Mouse (Mus musculus) skeletal muscle tissue, adult 2 months (tissue): ENCODE results near the gene Rab11fip3.
A peak's percentile ranks its signal among the peaks of the same experiment; 100 is the strongest.

Experiments
- DNase-seq: peaks from one replicate; pipeline ENCODE4 v3.0.0-alpha.2; 2012; ENCODE audit warnings: low read depth, low spot score

Rab11fip3 gene

GRCm38 (mm10) chr17:26087059-26087564, 17.8 kb upstream of the Rab11fip3 start:
- DNase-seq = no peak

- DNase-seq = no peak
Observed at GRCm38 (mm10) chr17:26080867-26081266, 11.5 kb upstream of the Rab11fip3 start.

- DNase-seq = no peak
Observed at GRCm38 (mm10) chr17:26078851-26079250, 9.5 kb upstream of the Rab11fip3 start.

GRCm38 (mm10) chr17:26075246-26075645, 5.9 kb upstream of the Rab11fip3 start:
- DNase-seq = no peak

- no peak for DNase-seq
Observed at GRCm38 (mm10) chr17:26070136-26070535, 781 bp upstream of the Rab11fip3 start.

GRCm38 (mm10) chr17:26068024-26068830, 1.1 kb downstream of the Rab11fip3 start:
- peak; percentile 89 for DNase-seq

- DNase-seq = no peak
Observed at GRCm38 (mm10) chr17:26066488-26067020, 2.8 kb downstream of the Rab11fip3 start.

- DNase-seq = no peak
Observed at GRCm38 (mm10) chr17:26064916-26065315, 4.4 kb downstream of the Rab11fip3 start.

- peak; percentile 67 for DNase-seq
Observed at GRCm38 (mm10) chr17:26057787-26058567, 11.4 kb downstream of the Rab11fip3 start.

- no peak for DNase-seq
Observed at GRCm38 (mm10) chr17:26057278-26057677, 12.1 kb downstream of the Rab11fip3 start.

GRCm38 (mm10) chr17:26055164-26055563, 14.2 kb downstream of the Rab11fip3 start:
- no peak for DNase-seq

- peak; percentile 67 for DNase-seq
Observed at GRCm38 (mm10) chr17:26054133-26054845, 15.1 kb downstream of the Rab11fip3 start.

- DNase-seq = no peak
Observed at GRCm38 (mm10) chr17:26052706-26053105, 16.6 kb downstream of the Rab11fip3 start.

- DNase-seq = no peak
Observed at GRCm38 (mm10) chr17:26052074-26052473, 17.3 kb downstream of the Rab11fip3 start.

GRCm38 (mm10) chr17:26048118-26048517, 21.2 kb downstream of the Rab11fip3 start:
- no peak for DNase-seq

GRCm38 (mm10) chr17:26046253-26046997, 22.9 kb downstream of the Rab11fip3 start:
- no peak for DNase-seq

- DNase-seq = no peak
Observed at GRCm38 (mm10) chr17:26045285-26045684, 24.1 kb downstream of the Rab11fip3 start.

GRCm38 (mm10) chr17:26043249-26043636, 26.1 kb downstream of the Rab11fip3 start:
- DNase-seq = no peak

- DNase-seq = no peak
Observed at GRCm38 (mm10) chr17:26042599-26043248, 26.6 kb downstream of the Rab11fip3 start.

- peak; percentile 60 for DNase-seq
Observed at GRCm38 (mm10) chr17:26041111-26041802, 28.1 kb downstream of the Rab11fip3 start.
